Mouse (Mus musculus): ENCODE data around the gene Galnt10. TPM values are rescaled to one million over a fixed set of nuclear protein-coding genes. Genes with fewer than 3 reads are reported as not detected.

Gene Galnt10
- polyA plus RNA-seq, 1 experiment = 16.1 TPM

DNA sequence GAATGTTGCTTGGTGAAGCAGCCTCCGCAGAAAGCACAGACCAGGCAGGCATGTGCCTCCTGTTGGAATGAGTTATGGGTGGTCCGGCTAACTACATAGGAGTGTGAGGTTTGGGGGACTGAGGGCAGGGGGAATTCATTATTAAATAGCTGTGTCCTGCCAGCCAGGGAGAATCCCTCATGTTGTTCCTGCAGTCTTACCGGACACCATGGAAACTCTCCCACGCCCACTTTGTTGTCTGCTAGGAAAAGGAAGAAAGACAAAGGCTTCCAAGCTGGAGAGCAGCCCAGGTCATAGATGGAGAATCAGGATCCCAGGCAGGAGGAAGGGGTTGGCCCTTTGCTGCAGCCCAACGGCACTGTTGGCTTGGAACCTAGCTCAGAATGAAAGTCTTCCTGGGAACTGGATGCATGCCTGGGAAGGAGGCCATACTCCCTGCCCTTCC lies 51.6 kb downstream of the Galnt10 start:
- TF ChIP-seq EP300 (IDR thresholded peaks at IDR 0.05; ENCODE audit: insufficient read depth, low read depth, low read length) (no peak), CTCF (IDR thresholded peaks at IDR 0.05; ENCODE audit: low read depth, low read length) (no peak), POLR2A (IDR thresholded peaks at IDR 0.05; ENCODE audit: insufficient read depth, low read length) (no peak)
- Histone ChIP-seq H3K27ac (ENCODE audit: insufficient read depth, low read length) (no peak overlapping the region), H3K36me3 (ENCODE audit: control insufficient read depth, insufficient read depth, low read length, poor library complexity, severe bottlenecking) (no peaks in the 10 kb centered on the region), H3K9ac (ENCODE audit: low read depth, poor library complexity, severe bottlenecking) (no peak overlapping the region), H3K27me3 (ENCODE audit: control insufficient read depth, insufficient read depth, low read length, poor library complexity, severe bottlenecking) (no peaks in the 10 kb centered on the region), H3K4me3 (ENCODE audit: low read depth, low read length) (no peak overlapping the region), H3K9me3 (replicated peaks; ENCODE audit: control insufficient read depth, insufficient read depth, low read length, poor library complexity, severe bottlenecking) (no peaks in the 10 kb centered on the region), H3K4me1 (ENCODE audit: control insufficient read depth, insufficient read depth, low read length) (no peaks in the 10 kb centered on the region)

DNA sequence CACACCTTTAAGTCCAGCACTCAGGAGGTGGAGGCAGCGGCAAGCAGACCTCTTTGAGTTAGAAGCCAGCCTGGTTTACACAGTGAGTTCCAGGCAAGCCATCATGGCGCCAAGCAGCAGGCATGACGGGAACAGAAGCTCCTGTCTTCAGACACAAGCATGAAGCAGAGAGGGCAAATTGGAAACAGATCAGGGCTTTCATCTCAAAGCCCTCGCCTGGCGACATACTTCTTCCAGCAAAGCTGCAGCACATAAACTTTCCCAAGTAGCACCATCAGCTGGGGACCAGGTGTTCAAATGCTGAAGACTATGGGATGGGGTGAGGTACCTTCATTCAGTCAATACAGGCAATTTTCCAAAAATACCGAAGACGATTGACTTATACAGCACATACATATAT lies 54.9 kb downstream of the Galnt10 start:
- Histone ChIP-seq H3K4me1 (ENCODE audit: control insufficient read depth, insufficient read depth, low read length) (no peaks in the 10 kb centered on the region), H3K27ac (ENCODE audit: insufficient read depth, low read length) (no peak overlapping the region), H3K9ac (ENCODE audit: low read depth, poor library complexity, severe bottlenecking) (no peak overlapping the region), H3K4me3 (ENCODE audit: low read depth, low read length) (no peak overlapping the region), H3K36me3 (ENCODE audit: control insufficient read depth, insufficient read depth, low read length, poor library complexity, severe bottlenecking) (no peaks in the 10 kb centered on the region), H3K9me3 (replicated peaks; ENCODE audit: control insufficient read depth, insufficient read depth, low read length, poor library complexity, severe bottlenecking) (no peaks in the 10 kb centered on the region), H3K27me3 (ENCODE audit: control insufficient read depth, insufficient read depth, low read length, poor library complexity, severe bottlenecking) (no peaks in the 10 kb centered on the region)
- TF ChIP-seq POLR2A (IDR thresholded peaks at IDR 0.05; ENCODE audit: insufficient read depth, low read length) (no peak), CTCF (IDR thresholded peaks at IDR 0.05; ENCODE audit: low read depth, low read length) (no peak), EP300 (IDR thresholded peaks at IDR 0.05; ENCODE audit: insufficient read depth, low read depth, low read length) (no peak)

DNA sequence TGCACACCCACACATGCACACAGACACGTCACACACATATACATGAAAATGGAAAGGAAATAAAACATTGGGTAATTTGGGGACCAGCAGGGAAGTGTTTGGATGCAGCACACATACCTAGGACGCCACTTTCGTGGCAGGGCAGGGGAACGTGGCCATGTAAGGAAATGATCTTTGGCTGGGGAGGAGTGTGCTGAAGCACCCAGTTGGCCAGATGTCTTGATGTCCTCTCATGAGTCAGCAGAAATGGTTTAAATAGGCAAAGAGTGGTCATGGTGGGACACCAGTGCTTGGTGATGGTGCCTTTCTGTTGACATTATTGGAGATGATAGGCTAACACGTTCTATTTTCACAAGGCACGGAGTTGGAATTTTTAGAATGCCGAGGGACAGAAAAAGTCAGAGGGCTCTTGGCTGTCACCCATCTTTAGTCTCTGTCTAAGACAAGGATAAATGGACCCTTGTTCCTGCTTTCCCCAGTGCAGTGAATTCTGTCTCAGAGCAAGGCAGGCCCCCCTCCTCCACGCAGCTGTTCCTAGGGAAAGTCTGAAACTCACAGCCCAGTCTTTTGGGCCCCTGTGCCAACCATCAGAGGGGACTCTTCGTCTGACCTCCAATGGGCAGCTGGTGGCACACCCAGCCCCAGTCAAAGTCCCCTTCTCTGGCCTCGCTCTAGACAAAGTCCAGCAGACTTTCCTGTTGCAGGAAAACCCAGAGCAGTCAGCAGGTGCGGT lies 56.1 kb downstream of the Galnt10 start:
- Histone ChIP-seq H3K9me3 (replicated peaks; ENCODE audit: control insufficient read depth, insufficient read depth, low read length, poor library complexity, severe bottlenecking) (no peaks in the 10 kb centered on the region), H3K4me1 (ENCODE audit: control insufficient read depth, insufficient read depth, low read length) (no peaks in the 10 kb centered on the region), H3K27me3 (ENCODE audit: control insufficient read depth, insufficient read depth, low read length, poor library complexity, severe bottlenecking) (no peaks in the 10 kb centered on the region), H3K36me3 (ENCODE audit: control insufficient read depth, insufficient read depth, low read length, poor library complexity, severe bottlenecking) (no peaks in the 10 kb centered on the region), H3K27ac (ENCODE audit: insufficient read depth, low read length) (no peak overlapping the region), H3K9ac (ENCODE audit: low read depth, poor library complexity, severe bottlenecking) (no peak overlapping the region), H3K4me3 (ENCODE audit: low read depth, low read length) (no peak overlapping the region)
- TF ChIP-seq EP300 (IDR thresholded peaks at IDR 0.05; ENCODE audit: insufficient read depth, low read depth, low read length) (no peak), CTCF (IDR thresholded peaks at IDR 0.05; ENCODE audit: low read depth, low read length) (no peak), POLR2A (IDR thresholded peaks at IDR 0.05; ENCODE audit: insufficient read depth, low read length) (no peak)

DNA sequence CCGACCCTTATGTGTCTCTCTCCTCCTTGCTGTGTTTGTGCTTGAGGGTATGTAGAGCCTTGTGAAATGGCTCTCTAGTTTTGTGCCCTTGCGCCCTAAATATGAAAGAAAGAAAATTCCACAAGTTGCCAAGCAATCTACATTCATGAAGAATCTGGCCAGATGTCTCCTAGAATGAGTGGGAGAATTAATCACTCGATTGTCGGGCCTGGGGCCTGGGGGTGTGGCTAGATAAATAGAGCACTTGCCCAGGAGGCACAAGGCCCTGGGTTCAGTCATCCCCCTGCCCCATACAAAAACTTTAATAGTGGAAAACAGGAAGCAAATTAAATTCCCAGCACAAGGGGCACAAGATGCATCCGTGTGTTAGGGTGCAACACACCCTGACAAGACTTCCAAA lies 56.7 kb downstream of the Galnt10 start:
- Histone ChIP-seq H3K27ac (ENCODE audit: insufficient read depth, low read length) (no peak overlapping the region), H3K27me3 (ENCODE audit: control insufficient read depth, insufficient read depth, low read length, poor library complexity, severe bottlenecking) (no peaks in the 10 kb centered on the region), H3K9ac (ENCODE audit: low read depth, poor library complexity, severe bottlenecking) (no peak overlapping the region), H3K9me3 (replicated peaks; ENCODE audit: control insufficient read depth, insufficient read depth, low read length, poor library complexity, severe bottlenecking) (no peaks in the 10 kb centered on the region), H3K36me3 (ENCODE audit: control insufficient read depth, insufficient read depth, low read length, poor library complexity, severe bottlenecking) (no peaks in the 10 kb centered on the region), H3K4me1 (ENCODE audit: control insufficient read depth, insufficient read depth, low read length) (no peaks in the 10 kb centered on the region), H3K4me3 (ENCODE audit: low read depth, low read length) (no peak overlapping the region)
- TF ChIP-seq CTCF (IDR thresholded peaks at IDR 0.05; ENCODE audit: low read depth, low read length) = no peak
- no peak for TF ChIP-seq EP300 (IDR thresholded peaks at IDR 0.05; ENCODE audit: insufficient read depth, low read depth, low read length)
- no peak for TF ChIP-seq POLR2A (IDR thresholded peaks at IDR 0.05; ENCODE audit: insufficient read depth, low read length)

DNA sequence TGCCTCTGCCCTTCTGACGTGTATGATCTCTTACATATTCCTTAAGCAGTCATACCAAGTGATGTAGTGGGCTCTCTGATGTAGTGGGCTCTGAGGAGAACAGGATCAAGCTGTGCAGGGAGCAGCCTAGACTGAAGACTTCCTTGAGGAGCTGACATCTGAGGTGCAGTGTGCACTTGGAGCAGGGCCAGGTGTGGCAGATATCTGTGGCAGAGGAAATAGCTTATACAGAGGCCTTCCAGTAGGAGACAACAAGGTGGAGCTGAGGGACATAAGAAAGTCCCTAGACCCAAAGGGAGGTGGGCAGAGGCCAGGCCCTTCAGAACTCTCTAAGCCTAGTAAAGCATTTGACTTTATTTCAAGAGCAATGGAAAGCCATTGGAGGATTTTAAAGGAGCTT lies 61.4 kb downstream of the Galnt10 start:
- Histone ChIP-seq H3K4me1 (ENCODE audit: control insufficient read depth, insufficient read depth, low read length) (no peaks in the 10 kb centered on the region), H3K27ac (ENCODE audit: insufficient read depth, low read length) (no peak overlapping the region), H3K36me3 (ENCODE audit: control insufficient read depth, insufficient read depth, low read length, poor library complexity, severe bottlenecking) (no peaks in the 10 kb centered on the region), H3K9me3 (replicated peaks; ENCODE audit: control insufficient read depth, insufficient read depth, low read length, poor library complexity, severe bottlenecking) (no peaks in the 10 kb centered on the region), H3K27me3 (ENCODE audit: control insufficient read depth, insufficient read depth, low read length, poor library complexity, severe bottlenecking) (no peaks in the 10 kb centered on the region), H3K9ac (ENCODE audit: low read depth, poor library complexity, severe bottlenecking) (no peak overlapping the region), H3K4me3 (ENCODE audit: low read depth, low read length) (no peak overlapping the region)
- TF ChIP-seq CTCF (IDR thresholded peaks at IDR 0.05; ENCODE audit: low read depth, low read length) (no peak), POLR2A (IDR thresholded peaks at IDR 0.05; ENCODE audit: insufficient read depth, low read length) (no peak), EP300 (IDR thresholded peaks at IDR 0.05; ENCODE audit: insufficient read depth, low read depth, low read length) (no peak)

DNA sequence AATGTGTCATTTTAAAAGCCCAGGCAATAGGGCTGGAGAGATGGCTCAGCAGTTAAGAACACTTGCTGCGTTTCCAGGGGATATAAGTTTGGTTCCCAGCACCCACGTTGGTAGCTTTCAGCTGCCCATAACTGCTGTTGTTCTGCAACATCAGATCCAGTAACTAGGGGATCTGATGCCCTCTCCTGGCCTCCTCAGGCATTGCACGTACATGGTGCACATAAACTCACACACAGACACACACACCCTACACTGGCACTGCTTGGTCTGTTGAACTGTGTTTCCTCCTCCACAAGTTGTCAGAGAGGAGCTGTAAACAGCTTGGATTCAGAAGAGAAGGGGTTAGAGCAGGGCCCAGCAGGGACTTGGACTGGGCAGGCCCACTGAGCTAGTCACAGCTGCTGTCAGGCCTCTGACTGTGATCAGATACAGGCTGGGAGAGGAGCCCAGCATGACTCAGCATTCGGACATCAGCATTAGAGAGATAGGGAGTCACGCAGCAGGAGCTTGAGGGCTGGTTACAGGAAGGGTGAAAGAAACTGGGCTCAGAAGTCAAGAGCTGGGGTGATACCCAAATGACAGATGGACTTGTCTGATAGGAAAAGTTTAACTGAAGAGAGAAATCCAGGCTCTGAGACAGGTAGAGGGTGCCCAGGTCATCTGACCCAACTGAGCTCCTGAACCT lies 62.0 kb downstream of the Galnt10 start:
- Histone ChIP-seq H3K9me3 (replicated peaks; ENCODE audit: control insufficient read depth, insufficient read depth, low read length, poor library complexity, severe bottlenecking) (no peaks in the 10 kb centered on the region), H3K27ac (ENCODE audit: insufficient read depth, low read length) (no peak overlapping the region), H3K36me3 (ENCODE audit: control insufficient read depth, insufficient read depth, low read length, poor library complexity, severe bottlenecking) (no peaks in the 10 kb centered on the region), H3K4me3 (ENCODE audit: low read depth, low read length) (no peak overlapping the region), H3K27me3 (ENCODE audit: control insufficient read depth, insufficient read depth, low read length, poor library complexity, severe bottlenecking) (no peaks in the 10 kb centered on the region), H3K4me1 (ENCODE audit: control insufficient read depth, insufficient read depth, low read length) (no peaks in the 10 kb centered on the region), H3K9ac (ENCODE audit: low read depth, poor library complexity, severe bottlenecking) (no peak overlapping the region)
- TF ChIP-seq EP300 (IDR thresholded peaks at IDR 0.05; ENCODE audit: insufficient read depth, low read depth, low read length) (no peak), CTCF (IDR thresholded peaks at IDR 0.05; ENCODE audit: low read depth, low read length) (peak; percentile 21), POLR2A (IDR thresholded peaks at IDR 0.05; ENCODE audit: insufficient read depth, low read length) (no peak)

Data from ES-Bruce4 (cell line).